Mouse (Mus musculus) erythroblast, embryonic 14.5 days (primary cell): Measurements from ENCODE around the gene Krtap17-1. TPM values are rescaled to one million over a fixed set of nuclear protein-coding genes. Genes with fewer than 3 reads are reported as not detected.

Experiments
- H3K27me3 ChIP-seq: 2 replicates; pipeline ENCODE4 v1.6.1; 2012; ENCODE audit warnings: inconsistent platforms; ENCODE audit not compliant: control insufficient read depth
- H3K36me3 ChIP-seq: 2 replicates; pipeline ENCODE4 v1.6.1; 2012; ENCODE audit warnings: mild to moderate bottlenecking, inconsistent platforms; ENCODE audit not compliant: control insufficient read depth
- H3K4me1 ChIP-seq: 2 replicates; pipeline ENCODE4 v1.6.1; 2012; ENCODE audit warnings: inconsistent platforms; ENCODE audit not compliant: control insufficient read depth
- H3K4me3 ChIP-seq: replicated peaks from 2 replicates; pipeline ENCODE3; 2012; ENCODE audit warnings: moderate library complexity, mild to moderate bottlenecking, inconsistent platforms
- H3K9me3 ChIP-seq: 2 replicates; pipeline ENCODE4 v1.6.1; 2012; ENCODE audit warnings: low read length, inconsistent platforms, mixed read lengths; ENCODE audit not compliant: control insufficient read depth
- GATA1 ChIP-seq: IDR thresholded peaks from 2 replicates; pipeline ENCODE4 v1.6.1; 2012; ENCODE audit warnings: low read length, inconsistent platforms, mixed read lengths
- TAL1 ChIP-seq: IDR thresholded peaks from 3 replicates; pipeline ENCODE4 v1.6.1; 2012; ENCODE audit warnings: low read length, inconsistent platforms, mixed read lengths
- polyA plus RNA-seq: library from polyadenylated mRNA; stranded (reverse); fragments of >175 nt; gene quantifications from 2 replicates; pipeline ENCODE4 v1.2.3, GENCODE M21; 2012

The Krtap17-1 gene
- polyA plus RNA-seq, 1 experiment: not detected

DNA sequence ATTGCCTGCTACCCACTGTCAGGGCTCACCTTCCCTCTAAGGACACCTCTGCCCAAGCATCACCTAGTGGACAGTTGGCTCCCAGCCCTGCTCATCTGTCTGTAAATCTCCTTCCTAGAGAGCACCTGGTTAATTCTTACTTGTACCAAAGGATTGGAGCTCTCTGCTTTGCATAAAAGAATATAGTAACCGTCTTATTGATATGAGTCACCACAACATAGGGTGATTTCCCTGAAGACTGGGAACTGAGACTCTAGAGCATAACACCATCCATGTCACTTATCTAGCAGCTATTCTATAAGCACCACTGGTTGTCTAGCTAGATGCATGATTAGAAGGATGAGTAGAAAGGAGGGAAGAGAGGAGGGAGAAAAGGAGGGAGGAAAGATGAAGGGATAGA is 10.4 kb downstream of the Krtap17-1 start:
- TF ChIP-seq TAL1 (no peak), GATA1 (no peak)
- Histone ChIP-seq H3K9me3 (peaks cover 34% of the 10 kb centered on the region), H3K36me3 (no peaks in the 10 kb centered on the region), H3K4me1 (no peaks in the 10 kb centered on the region), H3K4me3 (no peak overlapping the region), H3K27me3 (no peaks in the 10 kb centered on the region; the same call in 1 of the 2 replicates)

GRCm38 (mm10) chr11:99982731-99983130 is 11.1 kb downstream of the Krtap17-1 start:
- peaks cover 40% of the 10 kb centered on the region for H3K9me3 ChIP-seq

GRCm38 (mm10) chr11:99978953-99979352 is 14.8 kb downstream of the Krtap17-1 start, which contains the start of gene Krtap29-1:
Krtap29-1 (minus strand) TSS chr11:99979053.
- Histone ChIP-seq H3K36me3 (no peaks in the 10 kb centered on the region), H3K4me3 (no peak within 1 kb of the TSS), H3K27me3 (no peaks in the 10 kb centered on the region; the same call in 1 of the 2 replicates), H3K4me1 (no peaks in the 10 kb centered on the region), H3K9me3 (peaks cover 28% of the 10 kb centered on the region)
- TF ChIP-seq GATA1 (no peak), TAL1 (no peak)

More at GRCm38 (mm10) chr11:99982731-99983130, 11.1 kb downstream of the Krtap17-1 start:
- Histone ChIP-seq H3K4me3 (no peak overlapping the region), H3K4me1 (no peaks in the 10 kb centered on the region), H3K36me3 (no peaks in the 10 kb centered on the region), H3K27me3 (no peaks in the 10 kb centered on the region; the same call in 1 of the 2 replicates)
- TF ChIP-seq TAL1 (no peak), GATA1 (no peak)

DNA sequence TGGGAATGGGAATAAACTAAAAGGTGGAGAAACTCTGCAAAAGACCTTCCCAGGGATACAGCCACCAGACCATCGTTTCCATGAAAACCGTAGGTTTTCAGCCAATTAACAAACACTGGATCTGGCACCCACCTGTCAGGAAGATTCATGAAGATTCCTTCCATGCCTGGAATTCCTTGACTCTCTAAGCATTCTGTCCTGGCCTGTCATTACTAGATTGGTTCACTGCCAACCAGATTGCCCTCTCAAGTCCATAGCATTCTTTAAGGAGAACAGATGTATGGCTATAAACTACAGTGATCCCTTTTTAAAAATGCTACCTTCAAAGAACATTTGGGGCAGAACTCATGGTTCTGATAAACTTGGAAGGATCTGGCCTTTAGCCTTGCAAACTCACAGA is 27.8 kb downstream of the Krtap17-1 start:
- TF ChIP-seq GATA1 (no peak), TAL1 (no peak)
- no peaks in the 10 kb centered on the region for H3K4me1 ChIP-seq
- H3K36me3 ChIP-seq: no peaks in the 10 kb centered on the region
- peaks cover 5% of the 10 kb centered on the region for H3K9me3 ChIP-seq
- H3K27me3 ChIP-seq: no peaks in the 10 kb centered on the region
- no peak overlapping the region for H3K4me3 ChIP-seq

- TF ChIP-seq TAL1: no peak
- TF ChIP-seq GATA1: no peak
- Histone ChIP-seq H3K9me3 (peaks cover 6% of the 10 kb centered on the region), H3K4me1 (no peaks in the 10 kb centered on the region), H3K36me3 (no peaks in the 10 kb centered on the region), H3K27me3 (no peaks in the 10 kb centered on the region), H3K4me3 (no peak overlapping the region)
Observed at GRCm38 (mm10) chr11:99964213-99964612, 29.6 kb downstream of the Krtap17-1 start.

DNA sequence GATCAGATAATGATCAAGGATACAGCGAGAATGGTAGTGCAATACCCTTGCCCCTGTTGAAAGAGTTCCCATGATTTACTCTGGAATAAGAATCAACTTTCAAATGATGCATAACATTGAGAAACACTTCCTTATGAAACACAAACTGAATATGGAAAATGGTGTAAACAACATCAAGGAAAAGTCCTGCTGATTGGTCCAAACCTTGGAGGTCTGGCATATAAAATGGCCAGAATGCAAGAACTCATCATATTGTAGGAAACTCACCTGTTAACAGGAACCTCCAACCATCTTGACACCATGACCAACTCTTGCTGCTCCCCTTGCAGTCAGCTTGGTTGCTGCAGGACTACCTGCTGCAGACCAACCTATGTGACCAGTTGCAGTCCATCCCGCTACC is 45.6 kb downstream of the Krtap17-1 start, which contains the start of gene Krtap9-5:
Gene Krtap9-5, plus strand, starts transcription at position 301 of the 400 bp plus-strand sequence.
- TF ChIP-seq TAL1: no peak
- TF ChIP-seq GATA1: no peak
- H3K36me3 ChIP-seq: no peaks in the 10 kb centered on the region
- H3K9me3 ChIP-seq: no peaks in the 10 kb centered on the region; the same call in 1 of the 2 replicates
- no peaks in the 10 kb centered on the region for H3K4me1 ChIP-seq
- H3K27me3 ChIP-seq: no peaks in the 10 kb centered on the region
- H3K4me3 ChIP-seq: no peak within 1 kb of the TSS

Other genes starting within 250 kb of the Krtap17-1 start
- gene Gm11595, start 221.1 kb downstream of the Krtap17-1 start, polyA plus RNA-seq: not detected in 2 replicates
- gene Krtap4-8, start 213.3 kb downstream of the Krtap17-1 start, polyA plus RNA-seq: not detected in 2 replicates
- not detected in 2 replicates for gene Krtap4-9, start 208.8 kb downstream of the Krtap17-1 start, polyA plus RNA-seq
- not detected in 2 replicates for gene Gm11596, start 200.5 kb downstream of the Krtap17-1 start, polyA plus RNA-seq
- gene Gm11569, start 195.1 kb downstream of the Krtap17-1 start, polyA plus RNA-seq: not detected in 2 replicates
- gene Gm11554, start 189.5 kb downstream of the Krtap17-1 start, polyA plus RNA-seq: not detected in 2 replicates
- gene Krtap4-13, start 184.1 kb downstream of the Krtap17-1 start, polyA plus RNA-seq: not detected in 2 replicates
- not detected in 2 replicates for gene Gm11564, start 178.3 kb downstream of the Krtap17-1 start, polyA plus RNA-seq
- gene 2300003K06Rik, start 155.9 kb downstream of the Krtap17-1 start, polyA plus RNA-seq: not detected in 2 replicates
- gene Krtap4-16, start 142.4 kb downstream of the Krtap17-1 start, polyA plus RNA-seq: not detected in 2 replicates
- gene Gm11568, start 136.1 kb downstream of the Krtap17-1 start, polyA plus RNA-seq: 0.04 TPM in 1 of 2 replicates, not detected in the other
- gene Gm11559, start 129.5 kb downstream of the Krtap17-1 start, polyA plus RNA-seq: not detected in 2 replicates
- not detected in 2 replicates for gene Krtap9-1, start 120.6 kb downstream of the Krtap17-1 start, polyA plus RNA-seq
- not detected in 2 replicates for gene Gm11567, start 114.8 kb downstream of the Krtap17-1 start, polyA plus RNA-seq
- gene Krtap31-1, start 86.1 kb downstream of the Krtap17-1 start, polyA plus RNA-seq: not detected in 2 replicates
- not detected in 2 replicates for gene Gm11565, start 79.2 kb downstream of the Krtap17-1 start, polyA plus RNA-seq
- gene Krtap31-2, start 57.7 kb downstream of the Krtap17-1 start, polyA plus RNA-seq: not detected in 2 replicates
- gene Krtap9-5, start 45.5 kb downstream of the Krtap17-1 start, polyA plus RNA-seq: not detected in 2 replicates
- not detected in 2 replicates for gene Krtap29-1, start 14.9 kb downstream of the Krtap17-1 start, polyA plus RNA-seq
- gene Krtap16-1, start 7.4 kb downstream of the Krtap17-1 start, polyA plus RNA-seq: not detected in 2 replicates
- not detected in 2 replicates for gene Krt33a, start 22.2 kb upstream of the Krtap17-1 start, polyA plus RNA-seq
- gene Krt33b, start 35.9 kb upstream of the Krtap17-1 start, polyA plus RNA-seq: not detected in 2 replicates
- gene Krt34, start 47.6 kb upstream of the Krtap17-1 start, polyA plus RNA-seq: not detected in 2 replicates
- gene Krt31, start 56.6 kb upstream of the Krtap17-1 start, polyA plus RNA-seq: not detected in 2 replicates
- not detected in 2 replicates for gene Krt32, start 94.2 kb upstream of the Krtap17-1 start, polyA plus RNA-seq
- gene Krt35, start 102.2 kb upstream of the Krtap17-1 start, polyA plus RNA-seq: not detected in 2 replicates
- gene Krt36, start 111.6 kb upstream of the Krtap17-1 start, polyA plus RNA-seq: not detected in 2 replicates
- not detected in 2 replicates for gene Krt13, start 127.6 kb upstream of the Krtap17-1 start, polyA plus RNA-seq
- gene Krt15, start 141.9 kb upstream of the Krtap17-1 start, polyA plus RNA-seq: 0.29 and 0.31 TPM in 2 replicates
- gene Krt19, start 154.7 kb upstream of the Krtap17-1 start, polyA plus RNA-seq: not detected in 2 replicates
- not detected in 2 replicates for gene Krt9, start 199.3 kb upstream of the Krtap17-1 start, polyA plus RNA-seq
- gene Krt14, start 213.6 kb upstream of the Krtap17-1 start, polyA plus RNA-seq: 0.06 and 0.07 TPM in 2 replicates